In the genomic region with DNA sequence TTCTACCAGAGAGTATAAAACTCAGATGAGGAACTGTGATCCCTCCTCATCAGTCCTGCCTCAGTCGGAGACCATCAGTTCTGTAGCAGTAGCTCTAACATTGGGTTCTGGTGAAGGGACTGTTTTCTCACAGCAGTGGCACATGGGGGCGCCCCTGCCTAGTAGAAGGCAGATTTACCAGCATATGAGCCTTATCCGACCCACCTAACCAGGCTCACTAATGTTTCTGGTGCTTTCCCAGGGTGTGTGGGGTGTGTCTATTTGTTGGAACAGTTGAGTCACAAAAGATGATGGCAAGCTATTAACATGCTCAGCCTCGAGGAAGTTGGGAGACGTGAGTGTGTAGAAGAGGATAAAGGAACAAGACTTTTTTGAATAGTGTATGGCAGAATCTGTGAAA, we compare ENCODE assay signal across 9 mouse cellular contexts.
DNase-seq lines count a peak whose midpoint lies in the region; ATAC-seq and TF ChIP-seq lines count a peak whose summit lies in the region.
"Had no signal": no experiment of that assay in that cellular context is flagged by ENCODE, and none has a peak within 500 bp of the region (broad histone marks: within the 10 kb centered on the region; RNA-seq: fewer than 3 reads in every experiment).

No protein-coding gene starts in this region.

- no peak overlapping the region for H3K9ac ChIP-seq in heart, adult 2 months (ENCODE audit: low read depth, low read length)
- H3K9ac ChIP-seq in hindbrain, postnatal 0 days (replicated peaks; ENCODE audit: low read length) = no peak overlapping the region
- no peak overlapping the region for H3K9ac ChIP-seq in limb, embryonic 11.5 days (ENCODE audit: low read length)

- no peaks in the 10 kb centered on the region for H3K9me3 ChIP-seq in embryonic facial prominence, embryonic 10.5 days
- no peaks in the 10 kb centered on the region for H3K9me3 ChIP-seq in hindbrain, postnatal 0 days (ENCODE audit: low read length)
- H3K9me3 ChIP-seq in limb, embryonic 11.5 days (ENCODE audit: control insufficient read depth, low read length) = no peaks in the 10 kb centered on the region
- H3K9me3 ChIP-seq: G1E had no signal

- H3K4me3 ChIP-seq in heart, adult 2 months = no peak overlapping the region
- no peak overlapping the region for H3K4me3 ChIP-seq in embryonic facial prominence, embryonic 10.5 days
- H3K4me3 ChIP-seq in hindbrain, postnatal 0 days (ENCODE audit: low read length) = no peak overlapping the region
- H3K4me3 ChIP-seq in limb, embryonic 11.5 days (ENCODE audit: low read depth, low read length) = no peak overlapping the region
- H3K4me3 ChIP-seq in olfactory bulb, adult 2 months (ENCODE audit: insufficient read depth, low read depth, low read length) = no peak overlapping the region

- DNase-seq in heart, adult 2 months = peak in 1 of 2 experiments; percentile 17
- no peak for DNase-seq in heart, postnatal 25 days (ENCODE audit: low spot score)
- no peak for DNase-seq in Patski (ENCODE audit: low read depth, low spot score)
- DNase-seq in embryonic facial prominence, embryonic 10.5 days (ENCODE audit: low spot score) = peak; percentile 31
- peak; percentile 77 for DNase-seq in hindbrain, postnatal 0 days (ENCODE audit: low spot score)
- peak; percentile 22 for DNase-seq in limb, embryonic 11.5 days (ENCODE audit: low spot score)

- H3K4me2 ChIP-seq in hindbrain, postnatal 0 days (ENCODE audit: low read depth, low read length) = no peak overlapping the region
- H3K4me2 ChIP-seq in limb, embryonic 11.5 days (ENCODE audit: low read depth, severe bottlenecking) = no peak overlapping the region

- in situ Hi-C loops in Patski (cut with MboI; ENCODE audit: low pct_unique_long_range_greater_than_20kb) = no loop called here

- no peak for TF ChIP-seq POLR2A in heart, adult 2 months (IDR thresholded peaks at IDR 0.05; ENCODE audit: insufficient read depth, low read depth, low read length)
- TF ChIP-seq POLR2A in olfactory bulb, adult 2 months (IDR thresholded peaks at IDR 0.05; ENCODE audit: insufficient read depth, low read depth, low read length) = no peak

- peak; percentile 55 for TF ChIP-seq CTCF in heart, adult 2 months (IDR thresholded peaks at IDR 0.05)
- TF ChIP-seq CTCF in Patski (IDR thresholded peaks at IDR 0.05) = peak; percentile 51
- TF ChIP-seq CTCF in hindbrain, postnatal 0 days (IDR thresholded peaks at IDR 0.05; ENCODE audit: low read depth) = peak; percentile 82
- TF ChIP-seq CTCF in olfactory bulb, adult 2 months (IDR thresholded peaks at IDR 0.05; ENCODE audit: insufficient read depth, low read depth, low read length) = 0 out of 2 replicates have a peak, but pooled peaks have one; percentile 10

- intact Hi-C loops in heart, adult 2 months (cut with DNase I) = loop anchor here (1.0 to 5.0 kb wide), 2 partner anchors 1069 to 1083 kb away; no protein-coding TSS in a partner anchor
- intact Hi-C loops in heart, postnatal 25 days (cut with DNase I) = no loop called here

- no peak for TF ChIP-seq EP300 in heart, adult 2 months (IDR thresholded peaks at IDR 0.05; ENCODE audit: insufficient read depth, low read depth, low read length)

- WGBS in heart, adult 2 months = 35% methylated on average over 5 of the region's 5 CpGs
- WGBS in embryonic facial prominence, embryonic 10.5 days = 49% methylated on average over 5 of the region's 5 CpGs
- 22% methylated on average over 5 of the region's 5 CpGs for WGBS in hindbrain, postnatal 0 days
- 60% methylated on average over 5 of the region's 5 CpGs for WGBS in limb, embryonic 11.5 days
- 14% methylated on average over 5 of the region's 5 CpGs for WGBS in olfactory bulb, adult 2 months

- no peaks in the 10 kb centered on the region for H3K79me2 ChIP-seq in heart, adult 2 months (replicated peaks; ENCODE audit: control insufficient read depth, insufficient read depth, low read length)

- POLR2A ChIA-PET in Patski (lab: Charles Lee) = no interaction called here

- CTCF ChIA-PET in Patski (lab: Charles Lee) = no interaction called here

- no peak for ATAC-seq in Patski
- peak; percentile 74 for ATAC-seq in hindbrain, postnatal 0 days
- no peak for ATAC-seq in limb, embryonic 11.5 days (ENCODE audit: insufficient number of reproducible peaks, low FRiP score, low TSS enrichment, low read depth)
- no peak for ATAC-seq in megakaryocyte, adult 5-6 weeks (ENCODE audit: poor library complexity, severe bottlenecking)

- H3K27me3 ChIP-seq in heart, adult 2 months (ENCODE audit: control insufficient read depth, insufficient read depth, low read length) = no peaks in the 10 kb centered on the region
- peaks cover 19% of the 10 kb centered on the region for H3K27me3 ChIP-seq in Patski
- no peaks in the 10 kb centered on the region for H3K27me3 ChIP-seq in embryonic facial prominence, embryonic 10.5 days (replicated peaks; ENCODE audit: low read depth, poor library complexity, severe bottlenecking)
- no peaks in the 10 kb centered on the region for H3K27me3 ChIP-seq in hindbrain, postnatal 0 days (ENCODE audit: insufficient read depth, low read length)
- H3K27me3 ChIP-seq in limb, embryonic 11.5 days (ENCODE audit: control insufficient read depth, insufficient read depth, low read length) = no peaks in the 10 kb centered on the region

- no peak overlapping the region for H3K27ac ChIP-seq in heart, adult 2 months
- no peak overlapping the region for H3K27ac ChIP-seq in embryonic facial prominence, embryonic 10.5 days (replicated peaks)
- no peak overlapping the region for H3K27ac ChIP-seq in hindbrain, postnatal 0 days
- H3K27ac ChIP-seq in limb, embryonic 11.5 days (replicated peaks; ENCODE audit: low read depth, low read length) = no peak overlapping the region
- H3K27ac ChIP-seq in olfactory bulb, adult 2 months (ENCODE audit: insufficient read depth, low read depth, low read length) = no peak overlapping the region

- no peaks in the 10 kb centered on the region for H3K36me3 ChIP-seq in heart, adult 2 months (ENCODE audit: control insufficient read depth, insufficient read depth, low read length)
- H3K36me3 ChIP-seq in embryonic facial prominence, embryonic 10.5 days (replicated peaks) = no peaks in the 10 kb centered on the region
- H3K36me3 ChIP-seq in hindbrain, postnatal 0 days (ENCODE audit: insufficient read depth, low read length) = no peaks in the 10 kb centered on the region
- H3K36me3 ChIP-seq in limb, embryonic 11.5 days (ENCODE audit: control insufficient read depth, insufficient read depth, low read length) = no peaks in the 10 kb centered on the region
- H3K36me3 ChIP-seq: G1E had no signal

- no peaks in the 10 kb centered on the region for H3K4me1 ChIP-seq in heart, adult 2 months (ENCODE audit: control insufficient read depth, insufficient read depth, low read length)
- H3K4me1 ChIP-seq in embryonic facial prominence, embryonic 10.5 days = no peaks in the 10 kb centered on the region
- H3K4me1 ChIP-seq in hindbrain, postnatal 0 days (ENCODE audit: insufficient read depth, low read length) = no peaks in the 10 kb centered on the region
- no peaks in the 10 kb centered on the region for H3K4me1 ChIP-seq in limb, embryonic 11.5 days (ENCODE audit: control insufficient read depth, insufficient read depth, low read length)
- H3K4me1 ChIP-seq in olfactory bulb, adult 2 months (ENCODE audit: control insufficient read depth, insufficient read depth, low read length) = no peaks in the 10 kb centered on the region

Comparison
In these comparisons a context has a peak if more than half of its experiments do, and no peak if none do; other contexts are left out.
1. DNase-seq: peak in embryonic facial prominence, embryonic 10.5 days (single experiment), hindbrain, postnatal 0 days (single experiment) and limb, embryonic 11.5 days (single experiment); none in heart, postnatal 25 days (single experiment) and Patski (single experiment).
2. CTCF ChIP-seq: peak in every context shown above with its lines; median percentile 82 in hindbrain, postnatal 0 days; 55 in heart, adult 2 months; 51 in Patski; 10 in olfactory bulb, adult 2 months.